Mouse (Mus musculus) heart, adult 2 months (tissue): ENCODE measurements around the gene Nfe2l2.
"Not testable (repeated sequence)": the region's sequence is repeated elsewhere in the genome, so short reads cannot be mapped to it uniquely, and the experiment has no call there.

Experiments used
- CTCF ChIP-seq: fragments of 200-600 bp; IDR thresholded peaks from 2 replicates; pipeline ENCODE4 v1.8.1; 2022; ENCODE audit warnings: antibody characterized with exemption, mild to moderate bottlenecking, moderate library complexity
- POLR2A ChIP-seq: fragments of 200-500 bp; IDR thresholded peaks from 2 replicates; pipeline ENCODE4 v1.6.1; 2011; ENCODE audit warnings: mild to moderate bottlenecking, low read depth, low read length, control low read depth; ENCODE audit not compliant: insufficient read depth

GRCm38 (mm10) chr2:75637055-75637304 lies 67.5 kb downstream of the Nfe2l2 start:
- TF ChIP-seq CTCF, POLR2A: not testable (repeated sequence)
